Mouse (Mus musculus): ENCODE data around the gene Taf3. TPM values are rescaled to one million over a fixed set of nuclear protein-coding genes. Genes with fewer than 3 reads are reported as not detected.

The Taf3 gene
- total and polyA plus RNA-seq, 3 experiments = 3.1 to 13.4 (median 6.0) TPM

DNA sequence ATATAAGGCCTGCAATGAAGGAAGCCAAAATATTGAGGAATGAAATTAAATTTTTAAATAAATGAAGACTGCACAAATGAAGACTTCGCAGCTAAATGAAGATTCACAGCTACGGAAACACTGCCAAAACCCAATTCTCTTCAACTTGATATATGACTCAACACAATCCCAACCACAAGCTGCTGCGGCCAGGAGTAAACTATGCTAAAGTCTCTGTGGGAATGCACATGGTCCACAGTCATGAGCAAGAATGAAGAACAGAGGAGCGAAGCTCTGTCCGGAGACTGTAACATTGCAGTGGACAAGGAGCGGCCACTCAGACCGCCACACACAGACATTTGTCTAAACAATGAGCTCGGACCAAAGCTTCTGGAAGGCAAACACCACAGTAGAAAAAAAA lies 28.3 kb upstream of the Taf3 start:
- Histone ChIP-seq H3K79me2 (replicated peaks; ENCODE audit: control insufficient read depth, extremely low read depth, insufficient read depth, poor library complexity, severe bottlenecking) (peaks cover 93% of the 10 kb centered on the region), H3K4me2 (ENCODE audit: insufficient read depth, low read depth, poor library complexity, severe bottlenecking) (no peak overlapping the region), H3K36me3 (replicated peaks in 1 of 2; ENCODE audit: control insufficient read depth in 1 of 2, insufficient read depth in 1 of 2, low read length in 1 of 2) (peaks cover 14 to 55% of the 10 kb centered on the region in 2 experiments), H3K4me3 (replicated peaks in 1 of 3; ENCODE audit: low read depth in 2 of 3, low read length in 2 of 3, poor library complexity in 1 of 3) (no peak overlapping the region), H3K4me1 (ENCODE audit: control insufficient read depth in 1 of 2, insufficient read depth in 2 of 2) (peaks cover 22 to 54% of the 10 kb centered on the region in 2 experiments), H3K27me3 (replicated peaks) (no peaks in the 10 kb centered on the region), H3K9ac (ENCODE audit: insufficient read depth, low read depth) (no peak overlapping the region), H3K27ac (ENCODE audit: insufficient read depth, low read depth) (no peak overlapping the region), H3K9me3 (replicated peaks; ENCODE audit: low read length) (no peaks in the 10 kb centered on the region)
- no peak for DNase-seq (ENCODE audit: extremely low read depth)
- in situ Hi-C loops (cut with MboI; ENCODE audit: low pct_ligation_motif_present, low pct_unique_long_range_greater_than_20kb, low sequenced_read_pairs) (no loop called here), dilution Hi-C loops (cut with MboI; ENCODE audit: extremely low pct_ligation_motif_present, extremely low pct_unique_long_range_greater_than_20kb, low sequenced_read_pairs) (no loop called here)
- TF ChIP-seq EP300 (IDR thresholded peaks at IDR 0.05; ENCODE audit: low read length) (no peak), BHLHE40 (IDR thresholded peaks at IDR 0.05; ENCODE audit: low read depth, low read length) (no peak), CHD1 (IDR thresholded peaks at IDR 0.05; ENCODE audit: low read depth, low read length) (no peak), MAX (IDR thresholded peaks at IDR 0.05; ENCODE audit: low read length) (no peak), ZNF384 (IDR thresholded peaks at IDR 0.05; ENCODE audit: low read depth, low read length) (no peak), NRF1 (IDR thresholded peaks at IDR 0.05; ENCODE audit: low read depth, low read length) (no peak), ELF1 (IDR thresholded peaks at IDR 0.05; ENCODE audit: low read depth, low read length) (no peak), TCF12 (IDR thresholded peaks at IDR 0.05; ENCODE audit: low read depth, low read length) (no peak), MAFK (IDR thresholded peaks at IDR 0.05; ENCODE audit: insufficient replicate concordance, low read length) (no peak)

DNA sequence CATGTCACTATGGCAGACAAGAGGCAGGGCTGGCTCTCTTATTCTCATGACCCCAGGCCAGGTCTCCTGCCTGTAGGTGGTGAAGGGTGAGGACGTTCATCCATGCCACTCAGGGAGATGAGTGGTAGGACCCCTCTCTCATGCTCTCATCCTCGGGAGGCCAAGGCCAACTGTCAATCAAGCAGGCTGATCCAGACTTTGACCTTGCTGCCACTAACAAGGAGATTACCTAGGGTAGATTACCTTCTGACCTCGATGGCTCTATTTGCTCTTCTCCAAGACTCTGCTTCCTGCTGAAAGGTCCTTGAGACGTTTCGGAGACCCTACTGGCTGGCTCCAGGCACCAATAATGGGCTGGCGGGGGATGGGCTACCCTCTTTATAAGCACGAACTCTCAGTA lies 26.1 kb upstream of the Taf3 start:
- no peak for DNase-seq (ENCODE audit: extremely low read depth)
- Histone ChIP-seq H3K4me3 (replicated peaks in 1 of 3; ENCODE audit: low read depth in 2 of 3, low read length in 2 of 3, poor library complexity in 1 of 3) (no peak overlapping the region), H3K4me2 (ENCODE audit: insufficient read depth, low read depth, poor library complexity, severe bottlenecking) (no peak overlapping the region), H3K36me3 (replicated peaks in 1 of 2; ENCODE audit: control insufficient read depth in 1 of 2, insufficient read depth in 1 of 2, low read length in 1 of 2) (peaks cover 14 to 73% of the 10 kb centered on the region in 2 experiments), H3K27ac (ENCODE audit: insufficient read depth, low read depth) (no peak overlapping the region), H3K79me2 (replicated peaks; ENCODE audit: control insufficient read depth, extremely low read depth, insufficient read depth, poor library complexity, severe bottlenecking) (peaks cover 94% of the 10 kb centered on the region), H3K9me3 (replicated peaks; ENCODE audit: low read length) (no peaks in the 10 kb centered on the region), H3K4me1 (ENCODE audit: control insufficient read depth in 1 of 2, insufficient read depth in 2 of 2) (peaks cover 19 to 50% of the 10 kb centered on the region in 2 experiments), H3K27me3 (replicated peaks) (no peaks in the 10 kb centered on the region), H3K9ac (ENCODE audit: insufficient read depth, low read depth) (no peak overlapping the region)
- TF ChIP-seq E2F4 (IDR thresholded peaks at IDR 0.05; ENCODE audit: insufficient replicate concordance, low read depth, low read length) = no peak
- TF ChIP-seq KAT2A (IDR thresholded peaks at IDR 0.05; ENCODE audit: insufficient replicate concordance, low read length) = no peak
- no peak for TF ChIP-seq MYC (IDR thresholded peaks at IDR 0.05; ENCODE audit: low read depth, low read length)
- TF ChIP-seq MAFK (IDR thresholded peaks at IDR 0.05; ENCODE audit: insufficient replicate concordance, low read length) = no peak
- TF ChIP-seq MAZ (IDR thresholded peaks at IDR 0.05; ENCODE audit: low read depth, low read length) = no peak
- TF ChIP-seq PAX5 (IDR thresholded peaks at IDR 0.05; ENCODE audit: low read length) = no peak
- no peak for TF ChIP-seq USF1 (IDR thresholded peaks at IDR 0.05; ENCODE audit: low read depth, low read length)
- TF ChIP-seq NRF1 (IDR thresholded peaks at IDR 0.05; ENCODE audit: low read depth, low read length) = no peak
- no peak for TF ChIP-seq ELF1 (IDR thresholded peaks at IDR 0.05; ENCODE audit: low read depth, low read length)
- no peak for TF ChIP-seq POLR2A (IDR thresholded peaks at IDR 0.05; ENCODE audit: low read depth, low read length)
- TF ChIP-seq ZKSCAN1 (IDR thresholded peaks at IDR 0.05; ENCODE audit: borderline replicate concordance, low read depth, low read length) = no peak
- TF ChIP-seq MAX (IDR thresholded peaks at IDR 0.05; ENCODE audit: low read length) = no peak
- no peak for TF ChIP-seq TCF12 (IDR thresholded peaks at IDR 0.05; ENCODE audit: low read depth, low read length)
- no peak for TF ChIP-seq ZNF384 (IDR thresholded peaks at IDR 0.05; ENCODE audit: low read depth, low read length)
- no peak for TF ChIP-seq RAD21 (IDR thresholded peaks at IDR 0.05; ENCODE audit: low read depth, low read length)
- TF ChIP-seq UBTF (IDR thresholded peaks at IDR 0.05; ENCODE audit: low read depth, low read length) = no peak
- no peak for TF ChIP-seq CHD2 (IDR thresholded peaks at IDR 0.05; ENCODE audit: low read length)
- no peak for TF ChIP-seq POLR2AphosphoS2 (IDR thresholded peaks at IDR 0.05; ENCODE audit: low read depth, low read length)
- in situ Hi-C loops (cut with MboI; ENCODE audit: low pct_ligation_motif_present, low pct_unique_long_range_greater_than_20kb, low sequenced_read_pairs) (no loop called here), dilution Hi-C loops (cut with MboI; ENCODE audit: extremely low pct_ligation_motif_present, extremely low pct_unique_long_range_greater_than_20kb, low sequenced_read_pairs) (no loop called here)
